Mouse (Mus musculus) brain, embryonic 18.5 days (tissue): Measurements from ENCODE around the gene Selenok.

Experiments used
- DNase-seq: peaks from one replicate; pipeline ENCODE4 v3.0.0-alpha.2; 2012; ENCODE audit warnings: low read depth, low spot score

The Selenok gene

GRCm38 (mm10) chr14:29996000-29996751, 28.1 kb downstream of the Selenok start:
- no peak for DNase-seq

GRCm38 (mm10) chr14:29997345-29997744, 29.2 kb downstream of the Selenok start:
- DNase-seq = no peak

- no peak for DNase-seq
Observed at GRCm38 (mm10) chr14:29998747-29999474, 30.8 kb downstream of the Selenok start.

GRCm38 (mm10) chr14:29999475-29999811, 31.3 kb downstream of the Selenok start:
- DNase-seq = no peak

GRCm38 (mm10) chr14:30008733-30009575, 40.8 kb downstream of the Selenok start, which contains the start of the genes Il17rb and Chdh:
Il17rb (minus strand) TSS chr14:30008896.
Chdh (plus strand) TSS chr14:30009023.
- DNase-seq = no peak

GRCm38 (mm10) chr14:30009864-30010560, 41.9 kb downstream of the Selenok start:
- DNase-seq = no peak

- no peak for DNase-seq
Observed at GRCm38 (mm10) chr14:30011886-30012560, 43.9 kb downstream of the Selenok start.

- DNase-seq = no peak
Observed at GRCm38 (mm10) chr14:30014487-30014886, 46.4 kb downstream of the Selenok start.

- DNase-seq = no peak
Observed at GRCm38 (mm10) chr14:30015008-30015407, 46.9 kb downstream of the Selenok start.

- DNase-seq = no peak
Observed at GRCm38 (mm10) chr14:30016666-30017065, 48.6 kb downstream of the Selenok start.

GRCm38 (mm10) chr14:30017794-30018462, 49.8 kb downstream of the Selenok start:
- no peak for DNase-seq

GRCm38 (mm10) chr14:30018463-30018801, 50.3 kb downstream of the Selenok start:
- no peak for DNase-seq

- no peak for DNase-seq
Observed at GRCm38 (mm10) chr14:30018846-30019245, 50.7 kb downstream of the Selenok start.

- no peak for DNase-seq
Observed at GRCm38 (mm10) chr14:30019375-30019774, 51.3 kb downstream of the Selenok start.

GRCm38 (mm10) chr14:30019792-30020575, 51.9 kb downstream of the Selenok start:
- no peak for DNase-seq

GRCm38 (mm10) chr14:30022471-30022870, 54.4 kb downstream of the Selenok start:
- DNase-seq = no peak

- no peak for DNase-seq
Observed at GRCm38 (mm10) chr14:30024387-30024786, 56.3 kb downstream of the Selenok start.
